Mouse (Mus musculus) left cerebral cortex, postnatal 4 days (tissue): ENCODE results near the gene Gm21292. TPM values are rescaled to one million over a fixed set of nuclear protein-coding genes. Genes with fewer than 3 reads are reported as not detected.
"Not testable (repeated sequence)": the region's sequence is repeated elsewhere in the genome, so short reads cannot be mapped to it uniquely, and the experiment has no call there.

Source experiments
- DNase-seq: peaks from one replicate; pipeline ENCODE4 v3.0.0-alpha.2; 2022
- intact Hi-C: fragments of 180-260 bp; cut with DNase I; formaldehyde crosslinking; loops from one replicate; pipeline ENCODE4 v1.15.1; 2025
- total RNA-seq, 2 experiments: library from RNA; stranded (reverse); gene quantifications; 2 replicates each; pipeline ENCODE4 v1.2.3; 2021

Gm21292 gene
- not detected for total RNA-seq

DNA sequence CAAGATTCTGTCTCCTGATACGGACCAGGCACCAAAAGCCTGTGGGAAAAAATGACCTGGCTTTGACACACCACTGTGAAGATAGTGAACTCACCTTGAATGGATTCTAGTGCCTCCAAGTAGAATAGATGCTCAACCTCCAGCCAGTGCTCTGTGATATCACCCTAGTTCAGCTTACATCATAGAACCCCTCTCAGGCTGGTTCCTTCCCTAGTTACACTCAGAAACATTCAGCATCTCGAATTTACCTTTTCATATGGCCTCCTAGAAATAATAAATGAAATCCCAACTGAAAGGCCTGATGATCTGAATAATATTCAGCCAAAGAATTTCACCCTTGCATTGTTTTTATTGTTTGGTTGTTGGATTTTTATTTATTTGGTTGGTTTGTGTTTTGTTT, at the start of gene Gm21292:
Gm21292 (minus strand) TSS at position 101 of the 400 bp plus-strand sequence.
- intact Hi-C loops, result not testable (repeated sequence)

More for the DNA sequence above, at the start of gene Gm21292:
- DNase-seq, result not testable (repeated sequence)

Other genes starting within 250 kb of the Gm21292 start
- gene Gm21721, start 68.3 kb upstream of the Gm21292 start, total RNA-seq, result not detected
- gene Gm21812, start 213.3 kb upstream of the Gm21292 start, total RNA-seq, result not detected